Mouse (Mus musculus) bone marrow, adult 2 months (tissue): Measurements from ENCODE around the gene Robo2. TPM values are rescaled to one million over a fixed set of nuclear protein-coding genes. Genes with fewer than 3 reads are reported as not detected.

Source experiments
- H3K27ac ChIP-seq: fragments of 200-500 bp; 2 replicates; pipeline ENCODE4 v1.5.1; 2012; ENCODE audit warnings: low read depth, mild to moderate bottlenecking, control low read depth, inconsistent platforms, low read length; ENCODE audit not compliant: control insufficient read depth, poor library complexity, insufficient read depth
- H3K4me1 ChIP-seq: fragments of 200-500 bp; 2 replicates; pipeline ENCODE4 v1.6.1; 2011; ENCODE audit warnings: low read length; ENCODE audit not compliant: control insufficient read depth, insufficient read depth
- H3K4me3 ChIP-seq: fragments of 200-500 bp; replicated peaks from 2 replicates; pipeline ENCODE3; 2011; ENCODE audit warnings: mild to moderate bottlenecking, low read depth, low read length, control low read depth; ENCODE audit not compliant: control insufficient read depth
- CTCF ChIP-seq: fragments of 200-500 bp; IDR thresholded peaks from 2 replicates; pipeline ENCODE4 v1.5.1; 2011; ENCODE audit warnings: low read length, control low read depth; ENCODE audit not compliant: control insufficient read depth, insufficient read depth
- POLR2A ChIP-seq: fragments of 200-500 bp; IDR thresholded peaks from 2 replicates; pipeline ENCODE4 v1.6.1; 2011; ENCODE audit warnings: low read depth, mild to moderate bottlenecking, control low read depth, low read length, borderline replicate concordance; ENCODE audit not compliant: control insufficient read depth
- WGBS: fragments of 180-500 bp; shearing (Covaris S2); methylation state at CpG from one replicate; pipeline ENCODE4 v1.1.7; 2018; 5-methylcytosine and 5-hydroxymethylcytosine counted together
- polyA plus RNA-seq: library from polyadenylated mRNA; stranded (reverse); fragments of >200 nt; gene quantifications from 2 replicates; pipeline ENCODE4 v1.2.4, GENCODE M21; 2011; ENCODE audit warnings: low replicate concordance; ENCODE audit not compliant: missing spikeins, insufficient read depth, insufficient read length

Robo2 gene
- polyA plus RNA-seq, 1 experiment: not detected

- H3K27ac ChIP-seq: no peak overlapping the region
- TF ChIP-seq POLR2A: no peak
- TF ChIP-seq CTCF: no peak
- WGBS: 70% methylated on average over 4 of the region's 4 CpGs
- no peaks in the 10 kb centered on the region for H3K4me1 ChIP-seq
- H3K4me3 ChIP-seq: no peak overlapping the region
These were observed 98.4 kb downstream of the Robo2 start for GRCm38 (mm10) chr16:74313222-74313621.

GRCm38 (mm10) chr16:74307543-74307887 is 104.1 kb downstream of the Robo2 start:
- 72% methylated on average over 6 of the region's 6 CpGs for WGBS
- H3K4me1 ChIP-seq: no peaks in the 10 kb centered on the region; the same call in 1 of the 2 replicates
- TF ChIP-seq CTCF (no peak), POLR2A (no peak)
- H3K27ac ChIP-seq: no peak overlapping the region
- no peak overlapping the region for H3K4me3 ChIP-seq

GRCm38 (mm10) chr16:74306876-74307542 is 104.6 kb downstream of the Robo2 start:
- no peak for TF ChIP-seq CTCF
- Histone ChIP-seq H3K27ac (no peak overlapping the region), H3K4me1 (no peaks in the 10 kb centered on the region; the same call in 1 of the 2 replicates), H3K4me3 (no peak overlapping the region)
- 66% methylated on average over 5 of the region's 5 CpGs for WGBS

- WGBS: 83% methylated on average over 8 of the region's 8 CpGs
- Histone ChIP-seq H3K27ac (no peak overlapping the region), H3K4me3 (no peak overlapping the region), H3K4me1 (no peaks in the 10 kb centered on the region)
- TF ChIP-seq CTCF (no peak), POLR2A (no peak)
These were observed 123.7 kb downstream of the Robo2 start for GRCm38 (mm10) chr16:74287878-74288277.

- Histone ChIP-seq H3K27ac (no peak overlapping the region), H3K4me3 (no peak overlapping the region), H3K4me1 (no peaks in the 10 kb centered on the region)
- WGBS: 79% methylated on average over 6 of the region's 6 CpGs
- TF ChIP-seq CTCF (no peak), POLR2A (no peak)
These were observed 129.1 kb downstream of the Robo2 start for GRCm38 (mm10) chr16:74282549-74282948.

- no peaks in the 10 kb centered on the region for H3K4me1 ChIP-seq
- H3K27ac ChIP-seq: no peak overlapping the region
- WGBS: 73% methylated on average over 3 of the region's 3 CpGs
- H3K4me3 ChIP-seq: no peak overlapping the region
- TF ChIP-seq POLR2A: no peak
- no peak for TF ChIP-seq CTCF
These were observed 134.6 kb downstream of the Robo2 start for GRCm38 (mm10) chr16:74276855-74277573.

GRCm38 (mm10) chr16:74274596-74274995 is 137.0 kb downstream of the Robo2 start:
- Histone ChIP-seq H3K27ac (no peak overlapping the region), H3K4me1 (no peaks in the 10 kb centered on the region), H3K4me3 (no peak overlapping the region)
- TF ChIP-seq CTCF (no peak), POLR2A (no peak)
- WGBS: 85% methylated on average over 1 of the region's 1 CpGs

GRCm38 (mm10) chr16:74272993-74273392 is 138.6 kb downstream of the Robo2 start:
- TF ChIP-seq POLR2A (no peak), CTCF (no peak)
- Histone ChIP-seq H3K4me1 (no peaks in the 10 kb centered on the region), H3K4me3 (no peak overlapping the region), H3K27ac (no peak overlapping the region)
- 76% methylated on average over 4 of the region's 4 CpGs for WGBS
